Mouse (Mus musculus): ENCODE results near the gene Obsl1. TPM values are rescaled to one million over a fixed set of nuclear protein-coding genes. Genes with fewer than 3 reads are reported as not detected.

Obsl1 gene
- total and polyA plus RNA-seq, 3 experiments = 0.08 to 1.2 TPM; not detected in 1

DNA sequence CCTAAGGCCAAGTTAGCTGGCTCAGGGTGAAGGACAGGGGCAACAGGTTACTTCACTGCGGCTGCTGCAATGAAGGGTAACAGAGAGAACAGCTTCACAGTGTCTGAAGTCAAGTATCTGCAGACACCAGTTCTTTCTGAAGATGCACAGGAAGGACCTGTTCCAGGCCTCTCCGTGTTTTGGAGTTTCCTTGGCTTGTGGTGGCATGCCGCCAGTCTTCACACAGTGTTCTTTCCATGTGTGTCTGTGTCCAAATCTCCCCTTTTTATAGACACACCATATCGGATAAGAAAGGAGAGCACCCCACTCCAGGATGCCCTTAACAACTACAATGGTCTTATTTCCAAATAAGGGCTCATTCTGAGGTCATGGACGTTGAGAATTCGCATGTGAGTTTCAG is 38.1 kb upstream of the Obsl1 start:
- DNase-seq (ENCODE audit: low read depth, low spot score) = no peak
- Histone ChIP-seq H3K27ac (ENCODE audit: control insufficient read depth, low read depth, low read length) (no peak overlapping the region), H3K4me3 (ENCODE audit: control insufficient read depth in 1 of 2, insufficient read depth in 1 of 2, low read depth in 2 of 2, low read length in 2 of 2) (no peak overlapping the region), H3K27me3 (ENCODE audit: control insufficient read depth in 1 of 2, insufficient read depth in 2 of 2, low read length in 2 of 2) (no peaks in the 10 kb centered on the region), H3K36me3 (ENCODE audit: control insufficient read depth in 1 of 2, insufficient read depth in 2 of 2, low read length in 2 of 2) (no peaks in the 10 kb centered on the region), H3K79me2 (ENCODE audit: control insufficient read depth, insufficient read depth, low read length, poor library complexity) (no peaks in the 10 kb centered on the region), H3K4me1 (ENCODE audit: control insufficient read depth in 1 of 2, insufficient read depth in 2 of 2, low read length in 2 of 2) (no peaks in the 10 kb centered on the region), H3K9me3 (replicated peaks; ENCODE audit: insufficient read depth, low read length) (no peaks in the 10 kb centered on the region), H3K9ac (ENCODE audit: control insufficient read depth, low read depth, low read length, poor library complexity, severe bottlenecking) (no peak overlapping the region)
- TF ChIP-seq JUND (IDR thresholded peaks at IDR 0.05; ENCODE audit: low read depth, low read length) (no peak), MEF2A (IDR thresholded peaks at IDR 0.05; ENCODE audit: extremely low read depth, insufficient replicate concordance, low read depth, low read length, poor library complexity, severe bottlenecking) (no peak), MXI1 (IDR thresholded peaks at IDR 0.05; ENCODE audit: low read depth, low read length) (no peak), TBP (IDR thresholded peaks at IDR 0.05; ENCODE audit: low read depth, low read length) (no peak), E2F4 (IDR thresholded peaks at IDR 0.05; ENCODE audit: borderline replicate concordance, low read depth, low read length) (no peak), UBTF (IDR thresholded peaks at IDR 0.05; ENCODE audit: borderline replicate concordance, insufficient read depth, low read depth, low read length) (no peak), RCOR1 (IDR thresholded peaks at IDR 0.05; ENCODE audit: low read depth, low read length) (no peak), TAL1 (IDR thresholded peaks at IDR 0.05; ENCODE audit: low read length) (no peak), MAFK (IDR thresholded peaks at IDR 0.05; ENCODE audit: borderline replicate concordance, low read depth, low read length) (no peak), POLR2A (IDR thresholded peaks at IDR 0.05; ENCODE audit: control insufficient read depth in 1 of 2, insufficient read depth in 1 of 2, low read depth in 1 of 2, low read length in 2 of 2, poor library complexity in 1 of 2) (no peak), BHLHE40 (IDR thresholded peaks at IDR 0.05; ENCODE audit: borderline replicate concordance, low read depth, low read length) (no peak), GATA1 (IDR thresholded peaks at IDR 0.05; ENCODE audit: low read depth, low read length) (no peak), EP300 (IDR thresholded peaks at IDR 0.05; ENCODE audit: low read depth in 1 of 2, low read length in 2 of 2) (no peak), NELFE (IDR thresholded peaks at IDR 0.05; ENCODE audit: low read depth, low read length) (no peak), ZKSCAN1 (IDR thresholded peaks at IDR 0.05; ENCODE audit: low read depth, low read length) (no peak), SMC3 (IDR thresholded peaks at IDR 0.05; ENCODE audit: low read depth, low read length) (no peak), MYC (IDR thresholded peaks at IDR 0.05; ENCODE audit: low read depth, low read length) (no peak)

DNA sequence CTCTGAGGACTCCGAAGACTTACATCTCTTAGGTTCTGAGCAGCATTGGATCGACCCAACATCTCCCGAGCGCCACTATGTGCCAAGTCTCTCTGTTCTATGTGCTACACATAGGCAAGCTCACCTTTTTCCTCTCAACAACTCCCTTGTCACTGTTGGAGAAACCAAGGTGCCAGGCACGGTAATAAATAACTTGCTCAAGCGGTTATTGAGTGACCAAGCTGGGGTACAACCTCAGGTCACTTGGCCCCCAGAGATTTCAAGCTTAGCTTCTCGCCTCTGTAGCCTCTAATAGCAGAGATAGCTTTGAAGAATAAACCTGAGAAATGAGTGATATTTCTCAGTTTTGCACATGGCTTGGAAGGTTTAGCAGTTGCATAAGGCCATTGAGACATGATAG is 35.2 kb upstream of the Obsl1 start:
- H3K4me3 ChIP-seq (ENCODE audit: control insufficient read depth in 1 of 2, insufficient read depth in 1 of 2, low read depth in 2 of 2, low read length in 2 of 2) = no peak overlapping the region
- H3K27ac ChIP-seq (ENCODE audit: control insufficient read depth, low read depth, low read length) = no peak overlapping the region
- no peak for TF ChIP-seq RAD21 (IDR thresholded peaks at IDR 0.05; ENCODE audit: low read depth, low read length)
- no peak for TF ChIP-seq CHD2 (IDR thresholded peaks at IDR 0.05; ENCODE audit: low read length)
- TF ChIP-seq RCOR1 (IDR thresholded peaks at IDR 0.05; ENCODE audit: low read depth, low read length) = no peak
- TF ChIP-seq GATA1 (IDR thresholded peaks at IDR 0.05; ENCODE audit: low read depth, low read length) = no peak
- no peak for TF ChIP-seq EP300 (IDR thresholded peaks at IDR 0.05; ENCODE audit: low read depth in 1 of 2, low read length in 2 of 2)
- TF ChIP-seq ELF1 (IDR thresholded peaks at IDR 0.05; ENCODE audit: low read depth, low read length) = no peak
- no peak for TF ChIP-seq MXI1 (IDR thresholded peaks at IDR 0.05; ENCODE audit: low read depth, low read length)
- no peak for TF ChIP-seq TCF12 (IDR thresholded peaks at IDR 0.05; ENCODE audit: low read depth, low read length)
- no peak for TF ChIP-seq ZMIZ1 (IDR thresholded peaks at IDR 0.05; ENCODE audit: low read depth, low read length)
- TF ChIP-seq E2F4 (IDR thresholded peaks at IDR 0.05; ENCODE audit: borderline replicate concordance, low read depth, low read length) = no peak
- no peak for TF ChIP-seq POLR2AphosphoS2 (IDR thresholded peaks at IDR 0.05; ENCODE audit: low read length)
- no peaks in the 10 kb centered on the region for H3K36me3 ChIP-seq (ENCODE audit: control insufficient read depth in 1 of 2, insufficient read depth in 2 of 2, low read length in 2 of 2)
- H3K27me3 ChIP-seq (ENCODE audit: control insufficient read depth in 1 of 2, insufficient read depth in 2 of 2, low read length in 2 of 2) = no peaks in the 10 kb centered on the region
- no peak overlapping the region for H3K9ac ChIP-seq (ENCODE audit: control insufficient read depth, low read depth, low read length, poor library complexity, severe bottlenecking)
- no peaks in the 10 kb centered on the region for H3K4me1 ChIP-seq (ENCODE audit: control insufficient read depth in 1 of 2, insufficient read depth in 2 of 2, low read length in 2 of 2)
- H3K79me2 ChIP-seq (ENCODE audit: control insufficient read depth, insufficient read depth, low read length, poor library complexity) = no peaks in the 10 kb centered on the region
- no peak for DNase-seq (ENCODE audit: low read depth, low spot score)
- H3K9me3 ChIP-seq (replicated peaks; ENCODE audit: insufficient read depth, low read length) = no peaks in the 10 kb centered on the region

Data from MEL (cell line).